Comparison of ENCODE assay signal across 7 mouse cellular contexts in the genomic region with DNA sequence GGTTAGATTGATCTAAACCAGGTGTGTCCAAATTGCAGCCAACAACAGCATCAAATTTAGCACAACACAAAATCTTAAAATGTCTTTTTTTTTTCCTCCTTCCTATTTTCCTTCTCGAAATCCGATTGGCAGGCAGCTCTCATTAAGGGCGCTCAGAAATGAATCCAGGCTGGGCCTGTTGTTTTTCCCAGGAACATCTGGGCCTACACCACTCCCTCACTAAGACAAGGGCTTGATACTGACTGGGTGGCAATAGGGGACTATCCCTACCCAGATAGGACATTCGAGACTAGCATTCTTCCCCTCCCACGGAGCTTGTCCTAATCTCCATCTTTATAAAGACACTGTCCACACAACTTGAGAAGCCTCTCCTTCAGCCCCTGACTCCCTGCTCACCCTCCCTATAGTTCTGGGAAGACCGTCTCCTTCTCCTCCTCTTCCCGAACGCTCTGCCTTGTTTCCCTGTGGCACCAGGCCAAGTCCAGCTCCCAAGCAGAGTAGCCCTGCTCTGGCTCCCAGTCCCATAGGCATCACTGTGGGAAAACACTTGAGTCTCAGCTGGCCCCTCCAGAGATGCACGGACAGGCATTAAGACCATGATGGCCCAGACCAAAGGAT. TPM values are rescaled to one million over a fixed set of nuclear protein-coding genes. Genes with fewer than 3 reads are reported as not detected.
DNase-seq lines count a peak whose midpoint lies in the region; ATAC-seq lines count a peak whose summit lies in the region.

No protein-coding gene starts in this region.

- H3K4me2 ChIP-seq in forebrain, embryonic 12.5 days: no peak overlapping the region

- H3K27ac ChIP-seq in forebrain, embryonic 12.5 days: peak overlapping the region; percentile 83
- peak overlapping the region; percentile 90 for H3K27ac ChIP-seq in hindbrain, embryonic 10.5 days

- H3K9me3 ChIP-seq in forebrain, embryonic 12.5 days: no peaks in the 10 kb centered on the region
- H3K9me3 ChIP-seq in hindbrain, embryonic 10.5 days: no peaks in the 10 kb centered on the region

- H3K27me3 ChIP-seq in forebrain, embryonic 12.5 days: no peaks in the 10 kb centered on the region
- H3K27me3 ChIP-seq in hindbrain, embryonic 10.5 days (ENCODE audit: insufficient read depth, poor library complexity, severe bottlenecking): no peaks in the 10 kb centered on the region

- WGBS in forebrain, embryonic 12.5 days: 42% methylated on average over 9 of the region's 9 CpGs
- WGBS in hindbrain, embryonic 10.5 days: 51% methylated on average over 9 of the region's 9 CpGs

- peak; percentile 60 for DNase-seq in ovary, adult 18-20 months (ENCODE audit: low spot score)
- DNase-seq in ovary, postnatal 10 days (ENCODE audit: low spot score): no peak
- DNase-seq in hindbrain, embryonic 10.5 days (ENCODE audit: low spot score): no peak
- DNase-seq in lung, postnatal 10 days: peak; percentile 83
- peak; percentile 87 for DNase-seq in testis, postnatal 10 days (ENCODE audit: low spot score)
- no peak for DNase-seq in layer of hippocampus, adult 9-10 months (ENCODE audit: low spot score)

- peaks cover 38% of the 10 kb centered on the region for H3K4me1 ChIP-seq in forebrain, embryonic 12.5 days
- peaks cover 53% of the 10 kb centered on the region for H3K4me1 ChIP-seq in hindbrain, embryonic 10.5 days (replicated peaks)

- H3K36me3 ChIP-seq in forebrain, embryonic 12.5 days (replicated peaks): peaks cover 50% of the 10 kb centered on the region
- peaks cover 57% of the 10 kb centered on the region for H3K36me3 ChIP-seq in hindbrain, embryonic 10.5 days

- no peak for ATAC-seq in forebrain, embryonic 12.5 days (ENCODE audit: low FRiP score)

- no peak overlapping the region for H3K4me3 ChIP-seq in forebrain, embryonic 12.5 days (replicated peaks)
- no peak overlapping the region for H3K4me3 ChIP-seq in hindbrain, embryonic 10.5 days

- no peak overlapping the region for H3K9ac ChIP-seq in forebrain, embryonic 12.5 days

RNA-seq across cellular contexts. Expression of gene Ankrd39, which starts 0.8 kb away (rescaled TPM):
- polyA plus RNA-seq in forebrain, embryonic 12.5 days (2016; fragmentation: Nextera tagmentation; extraction: Ambion mirVana): 16.7 and 17.9 TPM in 2 replicates
- 16.9 and 20.6 TPM in 2 replicates for polyA plus RNA-seq in hindbrain, embryonic 10.5 days (2016; fragmentation: Nextera tagmentation; extraction: Ambion mirVana)

RNA-seq across cellular contexts. Expression of gene Gm42417, which starts 8.9 kb away (rescaled TPM):
- 0.50 TPM in 1 of 2 replicates, not detected in the other for polyA plus RNA-seq in forebrain, embryonic 12.5 days (2016; fragmentation: Nextera tagmentation; extraction: Ambion mirVana)
- polyA plus RNA-seq in hindbrain, embryonic 10.5 days (2016; fragmentation: Nextera tagmentation; extraction: Ambion mirVana): 0.75 TPM in 1 of 2 replicates, not detected in the other

RNA-seq across cellular contexts. Expression of gene Sema4c, which starts 10.1 kb away (rescaled TPM):
- 29.8 and 31.7 TPM in 2 replicates for polyA plus RNA-seq in forebrain, embryonic 12.5 days (2016; fragmentation: Nextera tagmentation; extraction: Ambion mirVana)
- 25.4 and 29.6 TPM in 2 replicates for polyA plus RNA-seq in hindbrain, embryonic 10.5 days (2016; fragmentation: Nextera tagmentation; extraction: Ambion mirVana)

RNA-seq across cellular contexts. Expression of gene Ankrd23, which starts 11.4 kb away (rescaled TPM):
- polyA plus RNA-seq in forebrain, embryonic 12.5 days (2016; fragmentation: Nextera tagmentation; extraction: Ambion mirVana): 14.8 and 15.0 TPM in 2 replicates
- polyA plus RNA-seq in hindbrain, embryonic 10.5 days (2016; fragmentation: Nextera tagmentation; extraction: Ambion mirVana): 15.7 and 18.0 TPM in 2 replicates

RNA-seq across cellular contexts. Expression of gene Cnnm3, which starts 36.4 kb away (rescaled TPM):
- polyA plus RNA-seq in forebrain, embryonic 12.5 days (2016; fragmentation: Nextera tagmentation; extraction: Ambion mirVana): 3.4 and 4.5 TPM in 2 replicates
- polyA plus RNA-seq in hindbrain, embryonic 10.5 days (2016; fragmentation: Nextera tagmentation; extraction: Ambion mirVana): 3.2 and 3.5 TPM in 2 replicates

Comparison
In these comparisons a context has a peak if more than half of its experiments do, and no peak if none do; other contexts are left out.
1. DNase-seq: peak in ovary, adult 18-20 months (single experiment), lung, postnatal 10 days (single experiment) and testis, postnatal 10 days (single experiment); none in ovary, postnatal 10 days (single experiment), hindbrain, embryonic 10.5 days (single experiment) and layer of hippocampus, adult 9-10 months (single experiment).